Mouse (Mus musculus) liver, embryonic 14.5 days (tissue): ENCODE results near the gene Zfp109.

Source experiments
- CTCF ChIP-seq: IDR thresholded peaks from 2 replicates; pipeline ENCODE4 v1.5.1; 2016; ENCODE audit warnings: antibody characterized with exemption, low read depth, control low read depth
- EP300 ChIP-seq: IDR thresholded peaks from 2 replicates; pipeline ENCODE4 v1.6.1; 2016; ENCODE audit warnings: antibody characterized with exemption, low read depth

DNA sequence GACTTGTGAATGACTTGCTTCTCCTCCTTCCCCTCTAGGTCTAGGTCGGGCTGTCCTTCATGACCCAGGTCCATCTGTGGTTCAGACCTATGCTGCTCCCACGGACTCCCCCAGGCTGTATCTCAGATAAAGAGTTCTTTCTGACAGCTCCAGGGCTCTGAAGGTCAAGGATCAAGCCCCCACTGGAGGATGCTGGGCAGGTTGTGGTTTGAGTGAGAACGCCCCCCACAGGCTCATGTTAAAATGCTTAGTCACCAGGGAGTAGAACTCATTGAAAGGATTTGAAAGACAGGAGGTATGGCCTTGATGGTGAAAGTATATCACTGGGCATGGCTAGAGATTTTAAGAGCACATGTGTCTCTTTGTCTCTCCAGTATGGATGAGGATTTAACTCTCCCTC is 31.9 kb upstream of the Zfp109 start:
- TF ChIP-seq EP300 (no peak), CTCF (no peak)
